Mouse (Mus musculus) inflammation-experienced regulatory T-cells, adult 16 weeks (primary cell): ENCODE measurements around the gene Fxyd5. TPM values are rescaled to one million over a fixed set of nuclear protein-coding genes. Genes with fewer than 3 reads are reported as not detected.

Source experiments
- polyA plus RNA-seq: library from polyadenylated mRNA; unstranded; fragments of 100-300 nt; shearing (Covaris generic); gene quantifications from one replicate; pipeline ENCODE4 v1.2.1, GENCODE M21; 2017

Fxyd5 gene
- 1,750 TPM for polyA plus RNA-seq

DNA sequence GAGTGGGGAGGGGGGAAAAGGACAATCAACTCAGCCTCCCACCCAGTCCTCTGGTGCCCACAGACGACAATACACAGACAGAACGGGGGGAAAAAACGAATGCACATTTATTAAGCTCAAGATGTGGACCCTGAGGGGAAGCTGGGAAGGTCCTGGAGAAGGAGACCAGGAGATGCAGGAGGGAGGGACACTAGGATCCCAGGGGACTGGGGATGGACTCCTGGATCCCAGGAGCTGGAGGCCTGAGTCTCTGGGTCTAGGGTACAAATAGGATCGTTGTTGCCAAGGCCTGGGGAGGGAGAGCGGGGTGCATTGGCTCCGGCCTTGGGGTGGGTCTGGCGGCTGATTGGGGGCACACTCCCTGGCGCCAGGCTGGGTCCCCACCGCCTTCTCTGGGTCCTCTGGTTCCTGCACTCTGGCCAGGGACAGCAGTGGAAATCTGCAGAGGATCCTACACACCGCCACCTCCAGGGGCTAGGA is at the start of gene Fxyd5:
TSS of gene Fxyd5 (minus strand) at position 51 of the 480 bp plus-strand sequence.

DNA sequence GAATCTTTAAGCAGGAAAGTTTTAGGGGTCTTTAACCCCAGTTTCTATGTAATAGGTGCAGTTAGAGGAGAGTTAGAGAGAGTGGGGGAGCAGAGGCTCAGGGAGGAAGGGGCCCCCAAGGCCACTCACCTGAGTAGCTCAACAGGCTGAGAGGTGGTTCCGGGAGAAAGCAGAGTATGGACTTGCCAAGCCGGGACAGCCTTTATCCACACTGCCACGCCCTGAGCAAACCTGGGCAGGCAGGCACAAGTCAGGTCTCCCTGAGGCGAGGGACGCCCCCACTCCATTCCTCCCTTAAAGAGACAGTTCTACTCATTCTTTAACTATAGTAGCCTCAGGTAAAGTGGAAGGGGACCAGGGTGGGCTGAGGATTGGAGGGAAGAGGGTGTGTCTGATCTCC is 34.2 kb upstream of the Fxyd5 start, which contains the start of gene Fxyd3:
TSS of gene Fxyd3 (minus strand) at position 213 of the 400 bp plus-strand sequence.

DNA sequence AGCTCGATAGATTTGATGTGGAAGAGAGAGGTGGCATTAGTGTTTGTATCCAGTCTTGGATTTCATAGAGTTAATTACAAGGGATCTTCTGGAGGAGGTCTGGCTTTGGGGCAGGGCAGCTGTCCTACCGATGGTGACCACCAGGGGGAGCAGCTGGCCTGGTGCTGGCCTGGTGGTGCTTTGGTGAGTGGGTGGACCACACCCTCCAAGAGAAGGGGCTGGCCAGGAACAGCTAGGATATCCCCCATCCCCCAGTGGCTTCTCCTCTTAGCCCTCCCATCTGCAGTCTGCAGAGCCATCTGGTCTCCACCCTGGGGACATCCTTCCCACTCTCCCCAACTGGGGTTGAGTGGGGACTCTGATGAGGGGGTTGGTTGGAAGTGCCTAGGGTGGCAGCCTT is 16.8 kb upstream of the Fxyd5 start, which contains the start of gene Lgi4:
TSS of gene Lgi4 (plus strand) at position 235 of the 400 bp plus-strand sequence.

DNA sequence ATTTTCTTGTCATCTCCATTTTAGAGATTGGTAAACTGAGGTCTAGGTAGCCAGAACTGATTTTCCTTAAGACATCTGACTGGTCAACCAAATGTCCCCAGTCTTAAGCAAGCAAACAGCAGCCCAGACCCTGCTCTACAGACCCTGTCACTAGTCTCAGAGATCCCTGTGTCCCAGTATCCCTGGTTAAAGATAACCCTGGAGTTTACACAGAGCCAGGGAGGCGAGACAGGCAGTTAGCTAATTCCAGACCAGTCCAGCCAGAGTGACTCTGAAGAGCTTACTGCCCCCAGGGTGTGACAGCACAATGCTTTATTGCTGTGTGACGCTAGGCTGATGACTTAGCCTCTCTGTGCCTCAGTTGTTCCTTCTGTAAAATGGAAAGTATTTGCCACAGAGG is 14.8 kb upstream of the Fxyd5 start, which contains the start of gene Fxyd1:
TSS of gene Fxyd1 (minus strand) at position 129 of the 400 bp plus-strand sequence.

DNA sequence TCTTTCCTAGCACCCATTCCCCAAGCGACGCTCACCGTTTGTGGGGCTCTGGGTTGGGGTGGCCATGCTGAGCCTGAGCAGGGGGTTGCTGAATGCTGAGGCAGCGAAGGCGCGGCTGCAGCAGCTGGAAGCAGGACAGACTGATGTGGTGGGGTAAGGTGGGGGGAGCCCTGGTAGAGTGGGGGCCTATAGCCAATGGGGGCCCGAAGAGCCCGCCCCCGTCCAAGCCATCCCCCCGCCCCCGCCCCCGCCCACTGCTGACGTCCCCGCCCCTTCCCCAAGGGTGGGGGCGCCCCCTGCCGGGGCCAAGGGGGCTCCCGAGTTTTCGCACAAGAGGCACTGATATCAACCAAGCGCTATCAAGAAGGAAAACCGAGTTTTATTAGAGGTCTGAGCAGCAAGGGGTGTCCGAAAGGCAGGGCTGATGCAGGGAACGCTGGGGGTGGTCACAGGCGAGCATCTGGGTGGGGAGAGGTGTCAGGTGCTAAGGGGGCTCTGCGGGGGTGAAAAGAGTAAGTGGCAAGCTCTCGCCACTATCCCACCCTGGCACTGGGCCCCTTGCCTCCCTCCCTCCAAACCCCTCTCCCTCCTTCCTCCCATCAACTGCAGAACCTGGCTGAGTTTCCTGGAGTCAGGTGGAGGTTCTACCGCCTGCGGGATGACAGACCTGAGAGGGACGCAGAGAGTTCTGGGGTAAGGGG is 9.2 kb upstream of the Fxyd5 start, which contains the start of gene Fxyd7:
TSS of gene Fxyd7 (minus strand) at position 147 of the 701 bp plus-strand sequence.

Other genes with a start within 250 kb of the Fxyd5 start
- gene Ffar2, start 218.7 kb downstream of the Fxyd5 start, polyA plus RNA-seq = not detected
- gene Ffar3, start 186.3 kb downstream of the Fxyd5 start, polyA plus RNA-seq = not detected
- gene Ffar1, start 180.9 kb downstream of the Fxyd5 start, polyA plus RNA-seq = 0.24 TPM
- 24.5 TPM for gene Cd22, start 162.1 kb downstream of the Fxyd5 start, polyA plus RNA-seq
- gene Mag, start 127.6 kb downstream of the Fxyd5 start, polyA plus RNA-seq = 0.12 TPM
- not detected for gene Hamp2, start 117.8 kb downstream of the Fxyd5 start, polyA plus RNA-seq
- not detected for gene Hamp, start 98.4 kb downstream of the Fxyd5 start, polyA plus RNA-seq
- 10.4 TPM for gene Usf2, start 85.7 kb downstream of the Fxyd5 start, polyA plus RNA-seq
- 8.0 TPM for gene Lsr, start 69.0 kb downstream of the Fxyd5 start, polyA plus RNA-seq
- gene Fam187b, start 68.7 kb downstream of the Fxyd5 start, polyA plus RNA-seq = 1.4 TPM
- gene Fxyd7, start 9.0 kb upstream of the Fxyd5 start, polyA plus RNA-seq = not detected
- gene Fxyd1, start 14.7 kb upstream of the Fxyd5 start, polyA plus RNA-seq = not detected
- not detected for gene Lgi4, start 16.9 kb upstream of the Fxyd5 start, polyA plus RNA-seq
- not detected for gene Fxyd3, start 34.2 kb upstream of the Fxyd5 start, polyA plus RNA-seq
- 15.9 TPM for gene Hpn, start 72.8 kb upstream of the Fxyd5 start, polyA plus RNA-seq
- not detected for gene Scn1b, start 84.5 kb upstream of the Fxyd5 start, polyA plus RNA-seq
- 297 TPM for gene Gramd1a, start 113.4 kb upstream of the Fxyd5 start, polyA plus RNA-seq
- gene Scgb2b2, start 248.0 kb upstream of the Fxyd5 start, polyA plus RNA-seq = not detected
- gene Scgb1b2, start 249.3 kb upstream of the Fxyd5 start, polyA plus RNA-seq = not detected